Mouse (Mus musculus) right cerebral cortex, postnatal 10 days (tissue): ENCODE data around the gene Gm21981.

Experiments
- DNase-seq, 2 experiments: peaks; one replicate each; pipeline ENCODE4 v3.0.0; 2021; ENCODE audit warnings: low spot score in 2 of 2

Gm21981 gene

DNA sequence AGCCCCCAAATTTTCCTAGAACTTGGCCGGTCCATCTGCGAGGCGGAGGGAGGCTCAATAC is at the start of gene Gm21981:
Gene Gm21981, minus strand, starts transcription at position 14 of the 61 bp plus-strand sequence.
- DNase-seq: no peak

DNA sequence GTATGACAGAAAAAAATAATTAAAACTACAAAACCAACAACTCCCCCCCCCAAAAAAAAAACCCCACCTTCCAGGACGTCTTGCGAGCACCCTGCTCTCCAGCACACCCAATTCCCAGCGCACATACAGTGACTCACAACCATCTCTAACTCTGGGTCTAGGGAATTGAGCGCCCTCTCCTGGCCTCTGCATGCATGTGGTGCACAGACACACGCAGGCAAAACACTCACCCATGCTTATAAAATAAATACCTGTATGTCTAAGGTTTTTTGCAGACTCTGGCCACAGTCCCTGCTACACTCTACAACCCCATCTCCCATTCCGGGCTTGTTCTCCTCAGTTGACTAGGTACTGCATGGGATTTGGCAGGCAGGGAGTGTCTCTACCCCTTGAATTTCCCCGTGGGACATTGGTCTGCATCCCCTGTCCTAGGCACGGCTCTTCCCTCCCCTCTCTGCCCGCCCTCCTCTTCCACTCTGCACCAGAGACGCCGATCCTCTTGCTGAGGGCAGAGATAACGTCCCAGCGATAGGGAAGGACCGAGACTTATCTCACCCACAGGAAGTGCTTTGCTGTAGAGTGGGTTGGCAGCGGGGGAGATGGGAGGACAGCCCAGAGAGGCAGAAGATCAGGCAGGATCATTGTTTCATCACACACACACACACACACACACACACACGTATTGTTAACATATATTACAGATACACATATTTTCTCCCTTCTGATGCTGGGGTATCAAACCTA is 48.9 kb upstream of the Gm21981 start:
- DNase-seq: no peak

DNA sequence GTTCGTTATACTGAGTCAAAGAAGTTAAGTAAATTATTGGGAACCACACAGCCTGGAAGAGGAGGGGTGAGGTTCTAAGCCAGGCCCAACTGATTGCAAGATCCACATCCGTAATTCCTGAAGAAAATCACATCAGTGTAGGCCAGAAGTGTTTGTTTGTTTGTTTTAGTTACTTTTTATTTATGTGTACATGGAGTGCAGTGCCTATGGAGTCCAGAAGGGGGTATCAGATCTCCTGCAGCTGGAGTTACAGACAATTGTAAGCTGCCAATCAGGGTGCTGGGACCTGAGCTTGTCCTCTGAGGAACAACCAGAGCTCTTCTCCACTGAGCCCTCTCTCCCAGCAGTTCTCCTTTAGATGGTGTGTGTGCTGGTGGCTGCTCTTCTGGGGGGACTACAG is 45.9 kb upstream of the Gm21981 start:
- no peak for DNase-seq

DNA sequence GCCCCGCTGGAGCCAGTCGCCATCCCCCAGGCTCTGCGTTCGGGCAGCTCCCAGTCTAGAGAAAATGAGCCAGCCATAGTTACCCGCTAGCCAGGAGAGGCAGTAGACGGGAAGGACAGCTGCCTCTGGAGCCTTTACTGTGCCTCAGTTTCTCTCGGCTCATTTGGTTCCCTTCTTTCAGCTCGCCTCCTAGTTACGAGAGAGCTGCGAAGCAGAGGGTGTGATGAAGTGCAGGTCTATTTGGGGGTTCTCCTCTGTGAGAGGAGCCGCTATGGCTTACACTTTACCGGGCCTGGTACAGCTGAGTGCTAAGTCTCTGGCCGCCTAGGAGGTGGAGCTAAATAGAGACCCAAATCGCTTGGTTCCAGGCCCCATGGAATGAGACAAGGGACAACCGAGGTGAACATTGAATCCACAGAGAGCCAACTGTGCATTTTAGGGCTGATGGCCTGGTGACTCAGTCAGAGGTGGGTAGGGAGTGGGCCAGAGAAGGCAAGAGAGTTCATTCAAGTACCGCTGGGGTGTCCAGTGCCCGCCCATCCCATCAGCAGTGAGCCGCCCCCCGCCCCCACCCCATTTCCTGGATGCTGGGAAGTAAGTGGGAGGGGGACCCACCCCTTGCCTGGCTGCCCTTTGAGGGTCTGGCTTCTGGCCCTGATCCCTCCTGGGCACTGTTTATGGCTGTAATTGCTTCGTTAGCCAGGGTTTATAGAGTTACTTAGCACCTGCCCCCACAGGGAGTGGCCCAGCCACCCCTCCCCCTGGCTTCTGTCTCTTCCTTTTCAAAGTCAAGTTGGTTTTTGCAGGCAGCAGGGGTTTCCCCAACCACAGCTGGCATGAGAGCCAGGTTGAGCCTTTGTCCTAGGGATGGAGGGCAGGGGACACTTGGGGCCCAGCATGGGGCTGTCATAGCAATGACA is 44.9 kb upstream of the Gm21981 start:
- no peak for DNase-seq

DNA sequence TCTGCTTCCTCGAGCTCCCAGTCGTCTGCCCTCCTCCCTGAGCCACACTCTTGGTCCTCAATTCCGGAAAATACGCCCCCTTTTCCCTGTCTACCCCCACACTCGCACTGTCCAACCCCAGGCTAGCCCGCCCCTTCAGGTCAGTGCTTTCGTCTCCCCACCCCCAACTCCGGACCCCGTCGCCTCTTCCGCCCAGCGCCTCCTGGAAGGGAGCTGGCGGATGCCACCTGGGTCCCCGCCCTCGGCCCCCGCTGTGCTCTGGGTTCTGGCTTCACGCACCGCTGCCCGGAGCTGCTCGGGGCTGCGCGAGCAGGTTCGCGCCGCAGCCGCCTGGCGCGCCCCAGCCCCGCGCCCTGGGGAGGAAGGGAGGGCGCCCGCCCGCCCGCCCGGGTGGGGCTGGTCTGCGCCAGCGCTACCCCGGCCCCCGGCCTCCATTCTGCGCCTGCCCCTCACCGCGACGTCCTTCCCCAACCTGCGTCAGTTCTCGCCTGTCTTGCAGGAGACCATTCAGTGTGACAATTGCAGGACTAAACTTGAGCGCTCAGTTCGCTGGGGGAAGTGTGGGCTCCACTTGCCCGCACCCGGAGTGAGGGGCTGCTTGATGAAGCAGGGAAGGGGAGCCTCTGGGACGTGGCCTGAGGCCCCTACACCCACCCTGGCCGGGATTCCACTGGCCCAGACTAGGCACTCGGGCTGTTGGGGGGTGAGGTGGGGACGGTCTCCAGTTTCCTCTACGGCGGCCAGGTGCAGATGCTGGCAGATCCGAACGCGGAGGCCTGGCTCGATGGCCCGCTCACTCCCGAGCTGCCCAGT is 44.0 kb upstream of the Gm21981 start:
- no peak for DNase-seq

DNA sequence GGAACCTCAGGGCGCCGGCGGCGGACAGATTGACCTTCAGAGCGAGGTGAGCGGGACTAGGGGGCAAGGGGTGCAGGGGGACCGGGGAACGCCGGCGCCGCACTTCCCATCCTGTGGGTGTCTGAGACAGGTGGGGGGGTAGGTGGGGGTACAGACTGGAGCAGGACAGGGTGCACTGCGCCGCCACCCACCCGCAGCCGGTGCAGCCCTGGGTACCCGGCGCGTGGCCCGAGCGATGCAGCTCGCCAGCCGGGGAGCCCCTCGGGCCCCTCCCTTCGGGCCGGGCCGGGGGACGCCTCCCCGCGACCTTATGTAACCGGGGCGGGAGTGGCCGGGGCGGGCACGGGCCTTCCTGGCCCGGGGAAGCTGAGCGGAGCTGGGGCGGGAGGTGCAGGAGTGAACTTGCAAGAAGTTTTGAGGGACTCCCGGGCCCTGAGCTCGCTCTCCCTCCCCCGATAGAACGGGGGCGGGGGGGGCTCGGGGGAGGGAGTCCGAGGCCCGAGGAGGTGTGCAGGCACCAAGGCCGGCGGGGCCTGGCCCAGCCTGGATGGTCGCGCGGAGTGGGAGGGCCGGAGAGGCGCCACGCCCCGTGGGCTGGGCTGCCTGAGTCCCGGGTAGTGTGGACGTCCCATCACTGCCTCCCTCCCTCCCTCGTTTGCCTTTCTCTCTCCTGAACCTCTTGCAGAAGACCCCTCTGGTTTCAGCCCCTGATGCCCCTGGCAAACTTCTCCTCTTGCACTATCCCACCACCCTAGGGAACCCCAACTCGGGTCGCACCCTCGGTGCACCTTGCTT is 43.2 kb upstream of the Gm21981 start:
- peak; percentile 81 for DNase-seq

DNA sequence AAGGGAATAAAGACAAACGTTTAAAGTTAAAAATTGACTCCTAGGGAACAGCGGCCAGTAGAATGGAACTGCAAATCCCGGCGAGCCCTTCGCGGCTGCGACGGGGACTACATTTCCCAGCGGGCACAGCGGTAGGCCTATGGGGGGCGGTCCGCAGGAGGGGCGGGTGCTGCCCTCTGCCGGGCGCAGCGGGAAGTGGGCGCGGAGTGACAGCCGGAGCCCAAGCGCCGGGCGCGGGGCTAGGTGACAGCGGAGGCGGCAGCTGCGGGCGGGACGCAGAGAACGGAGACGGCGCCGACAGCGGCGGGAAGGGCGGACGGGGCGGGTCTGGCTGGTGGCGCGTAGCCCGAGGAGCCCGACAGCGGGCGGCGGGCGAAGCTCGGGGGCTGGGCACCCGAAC is 42.6 kb upstream of the Gm21981 start, which contains the start of gene Tfeb:
Gene Tfeb, plus strand, starts transcription at position 175 of the 400 bp plus-strand sequence.
- DNase-seq: peak; percentile 95 to 97

DNA sequence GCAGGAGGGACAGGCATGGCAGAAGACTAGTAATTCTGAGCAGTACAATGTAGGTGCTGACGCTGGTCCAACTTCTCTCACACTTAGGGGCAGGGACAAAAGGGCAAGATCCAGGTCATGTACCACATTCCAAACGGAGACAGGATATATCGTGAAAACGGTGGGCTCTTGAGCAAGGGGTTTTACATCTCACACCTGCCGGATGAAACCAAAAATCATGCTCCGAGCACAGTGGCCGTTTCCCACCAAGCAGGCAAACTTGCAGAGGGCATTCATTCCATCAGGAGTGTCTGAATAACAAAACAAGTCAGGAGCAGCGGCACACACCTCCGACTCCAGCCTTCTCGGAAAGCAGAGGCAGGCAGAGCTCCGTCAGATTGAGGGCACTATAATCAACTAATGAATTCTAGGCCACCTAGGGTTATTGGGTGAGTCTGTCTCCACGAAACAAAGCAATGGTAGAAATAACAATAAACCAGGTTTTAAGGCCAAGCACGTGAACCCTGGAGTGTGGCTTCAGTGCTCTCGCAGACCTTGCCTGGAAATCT is 41.4 kb upstream of the Gm21981 start:
- no peak for DNase-seq

DNA sequence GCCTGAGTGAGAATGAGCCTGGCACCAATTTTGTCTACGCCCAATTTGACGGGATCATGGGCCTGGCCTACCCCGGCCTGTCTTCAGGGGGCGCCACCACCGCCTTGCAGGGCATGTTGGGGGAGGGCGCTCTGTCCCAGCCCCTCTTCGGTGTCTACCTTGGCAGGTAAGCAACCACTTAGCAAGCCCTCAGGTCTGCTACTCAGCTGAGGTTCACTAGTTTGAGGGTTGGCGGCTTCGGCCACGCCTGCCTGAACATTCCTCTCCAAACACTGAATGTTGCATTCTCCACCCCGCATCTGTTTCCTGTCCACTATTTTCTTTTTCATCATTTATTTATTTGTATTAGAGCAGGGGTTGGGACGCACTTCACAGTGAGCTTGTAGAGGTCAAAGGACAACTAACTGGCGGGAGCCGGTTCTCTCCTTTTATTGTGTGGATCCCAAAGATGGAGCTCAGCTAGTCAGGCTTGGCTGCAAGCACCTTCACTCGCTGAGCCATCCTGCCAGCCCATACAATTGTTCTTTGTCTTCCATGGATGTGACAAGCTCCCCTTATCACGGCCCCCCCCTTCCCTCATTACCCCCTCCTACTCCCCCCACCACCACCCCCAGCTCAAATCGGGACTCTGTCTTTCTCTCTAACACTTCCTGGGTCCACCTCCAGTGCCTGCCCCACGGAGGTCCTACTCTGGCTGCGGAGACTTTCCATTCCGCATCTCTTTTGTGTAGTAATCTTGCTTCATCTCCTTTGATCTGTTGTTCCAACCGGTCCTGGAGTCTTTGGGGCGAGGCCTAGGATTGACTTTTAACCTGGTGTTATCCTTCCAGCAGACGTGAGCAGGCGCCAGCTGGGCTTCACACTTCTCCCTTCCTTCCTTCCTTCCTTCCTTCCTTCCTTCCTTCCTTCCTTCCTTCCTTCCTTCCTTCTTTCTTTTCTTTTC is 36.6 kb upstream of the Gm21981 start:
- DNase-seq: no peak

DNA sequence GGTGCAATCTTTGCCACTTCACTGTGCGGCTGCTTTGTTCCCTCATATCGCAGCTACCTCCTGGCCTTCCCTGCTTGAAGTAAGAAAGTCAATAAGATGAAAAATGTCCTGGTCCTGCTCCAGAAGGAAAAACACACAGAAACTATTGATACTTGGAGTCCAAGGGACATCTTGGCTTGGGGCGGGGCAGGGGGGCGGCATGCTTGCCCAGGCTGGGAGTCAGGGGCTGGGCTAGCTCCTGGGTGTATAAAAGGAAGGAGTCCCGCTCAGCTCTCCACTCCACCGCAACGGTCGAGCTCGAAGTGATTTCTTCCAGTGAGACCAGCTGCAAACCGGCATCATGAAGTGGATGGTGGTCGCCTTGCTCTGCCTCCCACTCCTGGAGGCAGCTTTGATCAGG is 32.3 kb upstream of the Gm21981 start, which contains the start of gene Pgc:
Gene Pgc, plus strand, starts transcription at position 277 of the 400 bp plus-strand sequence.
- DNase-seq: no peak

DNA sequence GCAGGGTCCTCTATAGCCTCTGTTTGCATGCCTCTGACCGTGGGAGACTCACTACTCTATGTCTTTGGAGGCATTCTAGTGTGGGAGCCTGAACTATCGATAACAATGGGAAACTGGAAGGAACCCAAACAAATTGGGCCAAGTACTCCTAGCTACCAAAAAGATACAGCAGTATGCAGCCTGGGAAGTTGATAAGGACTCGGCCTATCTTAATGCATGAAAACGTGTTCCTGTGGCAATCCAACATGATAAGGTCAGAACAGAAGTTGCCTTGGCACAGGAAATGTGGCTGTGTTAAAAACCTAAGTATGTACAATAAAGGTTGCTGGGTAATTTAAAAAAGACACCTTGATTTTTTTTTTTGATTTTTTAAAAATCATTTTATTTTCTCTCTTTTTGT is 26.9 kb upstream of the Gm21981 start:
- no peak for DNase-seq

DNA sequence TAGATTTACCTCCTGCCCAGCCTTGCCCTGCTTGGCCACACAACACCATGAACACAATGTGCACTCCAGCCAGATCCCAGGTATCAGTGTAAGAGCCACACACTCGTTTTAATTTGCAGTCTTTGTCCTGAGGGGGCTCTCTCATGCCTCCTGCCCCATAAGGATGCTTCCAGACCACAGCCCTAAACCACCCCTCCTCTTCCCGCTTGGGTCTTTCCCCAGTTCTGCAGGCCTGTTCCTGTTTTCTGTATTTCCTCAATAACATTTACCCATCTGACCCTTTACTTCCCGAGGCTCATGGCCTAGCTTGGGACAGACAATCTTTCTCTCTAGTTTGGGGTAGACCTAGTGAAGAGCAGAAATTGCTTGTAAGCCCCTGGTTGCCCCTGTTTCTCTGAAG is 20.8 kb upstream of the Gm21981 start:
- DNase-seq: no peak

DNA sequence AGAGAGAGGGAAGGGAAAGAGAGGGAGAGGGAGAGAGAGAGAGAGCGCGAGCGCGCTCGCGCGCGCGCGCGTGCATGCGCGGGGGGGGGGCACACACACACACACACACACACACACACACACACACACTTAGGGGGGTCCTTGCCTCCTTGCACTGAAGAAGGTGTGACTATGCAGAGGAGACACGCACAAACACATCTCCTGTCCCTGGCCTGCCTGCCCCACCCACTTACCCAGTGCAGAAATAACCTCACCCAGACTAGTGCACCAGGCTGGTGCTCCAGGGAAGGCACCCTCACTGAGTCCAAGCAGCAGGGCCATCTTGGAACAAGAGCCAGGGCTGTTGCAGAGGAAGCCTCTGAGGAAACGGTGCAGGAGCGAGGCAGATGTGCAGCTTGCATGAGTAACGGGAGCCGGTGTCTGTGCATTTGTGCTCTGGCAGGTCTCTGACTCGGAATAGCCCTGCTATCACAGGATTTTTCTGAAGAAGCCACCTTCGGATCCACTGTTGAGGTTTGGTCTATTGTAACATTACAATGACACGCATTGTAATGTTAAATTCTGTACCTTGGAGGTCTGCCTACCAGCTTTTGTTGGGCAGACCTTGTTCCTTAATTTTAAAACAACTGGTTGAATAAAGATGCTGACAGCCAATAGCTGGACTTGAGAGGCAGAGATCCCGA is 18.8 kb upstream of the Gm21981 start:
- peak in 1 of 2 experiments; percentile 18 for DNase-seq

DNA sequence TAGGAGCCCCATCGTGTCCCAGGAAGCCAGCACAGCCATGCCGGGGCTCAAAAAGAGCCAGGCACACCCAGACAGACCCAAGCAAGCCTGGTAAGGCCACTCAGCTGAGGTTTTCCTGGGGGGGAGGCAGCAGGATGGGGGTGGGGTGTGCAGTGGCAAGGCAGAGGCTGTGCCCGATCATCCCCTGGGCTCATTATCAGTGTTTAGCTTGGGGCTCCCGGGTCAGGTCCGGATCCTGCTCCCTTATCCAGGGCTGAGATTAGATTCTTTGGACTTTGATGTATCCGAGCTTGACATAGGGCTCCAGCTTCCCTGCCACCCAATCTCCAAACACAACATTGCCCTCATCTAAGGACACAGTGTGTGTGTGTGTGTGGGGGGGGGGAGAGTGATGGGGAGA is 17.6 kb upstream of the Gm21981 start:
- DNase-seq: no peak

DNA sequence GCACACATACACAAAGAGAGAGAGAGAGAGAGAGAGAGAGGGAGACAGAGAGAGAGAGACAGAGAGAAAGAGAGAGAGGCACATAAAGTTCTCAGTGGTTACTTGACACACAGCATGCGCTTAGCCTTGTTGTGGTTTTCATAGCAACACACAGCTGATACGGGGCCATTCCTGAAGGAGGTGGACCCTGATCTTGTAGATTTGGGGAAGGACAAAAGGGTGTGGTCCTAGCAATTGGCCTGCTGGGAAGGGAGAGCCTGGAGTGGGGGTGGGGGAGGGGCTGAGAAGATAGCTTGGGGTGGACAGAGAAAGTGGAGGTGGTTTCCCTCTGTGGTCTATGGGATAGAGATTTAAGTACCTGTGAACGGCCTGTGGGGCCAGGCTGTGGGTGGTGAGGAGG is 15.8 kb upstream of the Gm21981 start:
- no peak for DNase-seq

DNA sequence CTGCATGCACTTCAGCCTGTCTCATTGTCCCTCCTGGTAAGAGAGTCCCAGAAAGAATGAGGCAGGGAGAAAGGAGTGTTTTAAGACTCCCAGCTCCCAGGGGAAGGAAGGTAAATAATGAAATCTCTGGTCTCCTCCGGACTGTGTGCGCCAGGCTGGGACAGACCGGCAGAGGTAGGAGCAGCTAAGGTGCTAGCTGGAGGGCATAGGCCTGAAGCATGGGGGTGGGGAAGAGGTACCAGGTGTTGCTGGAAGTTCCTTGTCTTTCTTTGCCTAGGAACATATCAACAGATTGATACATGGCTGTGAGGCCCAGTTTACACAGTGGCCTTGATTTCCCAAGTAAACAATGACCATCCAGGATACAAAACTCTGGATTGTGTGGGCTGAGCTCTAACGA is 14.7 kb upstream of the Gm21981 start:
- no peak for DNase-seq

DNA sequence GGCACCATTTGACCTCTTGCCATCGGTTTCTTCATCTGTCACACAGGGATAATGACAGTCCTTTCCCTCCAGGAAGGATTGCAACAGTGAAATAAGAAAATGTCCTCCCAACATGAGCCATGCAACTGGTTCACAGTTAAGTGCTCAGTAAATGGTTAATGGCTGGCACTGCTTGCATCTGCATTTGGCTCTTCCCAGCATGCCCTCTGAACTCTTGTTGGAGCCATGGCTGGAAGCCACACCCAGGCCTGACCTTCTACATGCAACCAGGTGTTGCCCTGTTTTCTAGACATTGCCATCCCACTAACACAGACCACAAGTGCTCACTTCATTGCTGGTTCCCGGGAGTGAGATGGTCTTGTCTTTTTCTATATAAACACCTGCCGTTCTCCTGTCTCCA is 13.7 kb upstream of the Gm21981 start:
- DNase-seq: peak in 1 of 2 experiments; percentile 17

DNA sequence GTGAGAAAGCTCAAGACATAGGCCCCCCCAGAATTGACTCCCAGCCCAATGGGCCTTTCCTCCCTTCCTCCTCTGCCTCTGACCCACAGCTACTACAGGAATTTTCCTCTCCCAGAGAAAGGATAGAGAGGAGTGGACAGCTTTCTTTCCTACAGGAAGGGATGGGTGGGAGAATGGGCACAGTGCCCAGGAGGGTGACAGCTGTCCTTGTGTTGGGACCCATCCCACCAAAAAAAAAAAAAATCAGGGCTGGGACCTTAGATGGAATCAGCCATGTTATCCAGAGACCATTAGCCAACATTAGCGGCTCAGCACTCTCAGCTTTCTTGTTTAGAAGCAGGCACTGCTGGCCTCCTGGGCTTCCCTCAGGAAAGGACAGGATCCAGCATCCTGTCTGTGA is 11.9 kb upstream of the Gm21981 start:
- peak in 1 of 2 experiments; percentile 25 for DNase-seq

DNA sequence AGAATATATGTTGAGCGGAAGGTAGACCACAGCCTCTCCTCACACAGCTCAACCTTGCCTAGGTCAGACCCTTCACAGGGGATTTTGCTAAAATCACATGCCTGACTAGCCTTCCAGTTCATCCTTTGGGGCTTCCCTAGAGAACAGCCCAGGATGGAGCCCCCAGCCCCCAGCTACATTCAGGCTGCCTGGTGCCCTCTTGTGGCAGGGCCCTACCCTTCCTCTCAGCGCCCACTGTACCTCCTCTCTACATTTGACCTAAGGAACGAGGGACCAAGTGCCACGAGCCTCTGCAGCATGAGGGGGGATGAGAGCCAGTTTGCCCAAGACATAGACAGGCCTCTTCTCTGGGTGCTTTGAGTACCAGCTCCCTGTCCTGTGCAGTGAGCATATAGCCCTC is 10.4 kb upstream of the Gm21981 start:
- DNase-seq: peak in 1 of 2 experiments; percentile 19

DNA sequence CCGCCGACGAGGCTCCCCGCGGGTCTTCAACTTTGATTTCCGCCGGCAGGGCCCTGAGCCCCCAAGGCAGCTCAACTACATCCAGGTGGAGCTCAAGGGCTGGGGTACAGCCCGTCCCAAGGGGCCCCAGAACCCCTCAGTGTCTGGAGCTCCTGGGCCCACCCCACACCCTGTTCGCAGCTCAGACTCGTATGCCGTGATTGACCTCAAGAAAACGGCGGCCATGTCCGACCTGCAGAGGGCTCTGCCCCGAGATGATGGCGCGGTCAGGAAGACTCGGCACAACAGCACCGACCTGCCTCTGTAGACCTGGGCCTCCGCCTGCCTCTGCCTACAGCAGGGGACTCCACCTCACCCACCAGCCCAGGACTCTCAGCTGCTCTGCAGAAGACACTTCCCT is 9.3 kb upstream of the Gm21981 start:
- DNase-seq: no peak
